Mouse (Mus musculus) limb, embryonic 14.5 days (tissue): Measurements from ENCODE around the gene Svop. TPM values are rescaled to one million over a fixed set of nuclear protein-coding genes. Genes with fewer than 3 reads are reported as not detected.

Experiments
- ATAC-seq: fragments of 200-750 bp; cut with Nextera tagmentation; 2 replicates; pipeline ENCODE4 v1.8.0; 2017; ENCODE audit warnings: low read depth, moderate number of reproducible peaks, moderate TSS enrichment; ENCODE audit not compliant: low FRiP score
- DNase-seq: peaks from one replicate; pipeline ENCODE4 v3.0.0-alpha.2; 2015; ENCODE audit warnings: low spot score
- H3K27ac ChIP-seq: fragments of 300-500 bp; sonication (generic); replicated peaks from 2 replicates; pipeline ENCODE4 v1.5.1; 2014; ENCODE audit warnings: low read depth, mild to moderate bottlenecking, low read length, moderate library complexity, mixed read lengths
- H3K27me3 ChIP-seq: fragments of 300-500 bp; sonication (generic); 2 replicates; pipeline ENCODE4 v1.6.1; 2014; ENCODE audit warnings: low read length, mixed read lengths; ENCODE audit not compliant: control insufficient read depth, insufficient read depth
- H3K36me3 ChIP-seq: fragments of 300-500 bp; sonication (generic); 2 replicates; pipeline ENCODE4 v1.6.1; 2014; ENCODE audit warnings: mild to moderate bottlenecking, low read length, moderate library complexity, mixed read lengths; ENCODE audit not compliant: control insufficient read depth, insufficient read depth
- H3K4me1 ChIP-seq: fragments of 300-500 bp; sonication (generic); 2 replicates; pipeline ENCODE4 v1.6.1; 2014; ENCODE audit warnings: antibody characterized with exemption, low read length, mixed read lengths; ENCODE audit not compliant: control insufficient read depth, insufficient read depth
- H3K4me2 ChIP-seq: fragments of 300-500 bp; sonication (generic); replicated peaks from 2 replicates; pipeline ENCODE4 v1.6.1; 2014; ENCODE audit warnings: low read depth, mild to moderate bottlenecking, low read length, moderate library complexity; ENCODE audit not compliant: severe bottlenecking
- H3K4me3 ChIP-seq: fragments of 300-500 bp; sonication (generic); replicated peaks from 2 replicates; pipeline ENCODE4 v1.5.1; 2014; ENCODE audit warnings: low read length
- H3K9ac ChIP-seq: fragments of 300-500 bp; sonication (generic); 2 replicates; pipeline ENCODE4 v1.6.1; 2014; ENCODE audit warnings: mild to moderate bottlenecking, low read depth, low read length, moderate library complexity; ENCODE audit not compliant: severe bottlenecking
- H3K9me3 ChIP-seq: fragments of 300-500 bp; sonication (generic); 2 replicates; pipeline ENCODE4 v1.6.1; 2016; ENCODE audit warnings: low read length; ENCODE audit not compliant: control insufficient read depth
- POLR2A ChIP-seq: fragments of 200-500 bp; IDR thresholded peaks from 2 replicates; pipeline ENCODE4 v1.8.0; 2012; ENCODE audit warnings: inconsistent platforms, mild to moderate bottlenecking, moderate library complexity, borderline replicate concordance; ENCODE audit not compliant: insufficient read depth, insufficient read length; ENCODE audit errors: extremely low read depth
- whole genome bisulfite sequencing: fragments of 180-500 bp; shearing (Covaris S2); extraction: QIAGEN DNeasy Blood & Tissue Kit; methylation state at CpG from one replicate; pipeline ENCODE4 v1.1.7; 2014; 5-methylcytosine and 5-hydroxymethylcytosine counted together
- polyA plus RNA-seq, 2 experiments: library from polyadenylated mRNA; depleted of rRNA in 1 of 2; stranded (reverse) in 1 of 2; unstranded in 1 of 2; fragments of >200 nt; fragmentation: Nextera tagmentation in 1 of 2; extraction: Ambion mirVana in 1 of 2; gene quantifications; 2 replicates each; pipeline versions ENCODE4 v1.2.1 to v1.2.3; 2012 to 2014

Gene Svop
- polyA plus RNA-seq, 2 experiments, result 0.21 TPM; not detected in 1

DNA sequence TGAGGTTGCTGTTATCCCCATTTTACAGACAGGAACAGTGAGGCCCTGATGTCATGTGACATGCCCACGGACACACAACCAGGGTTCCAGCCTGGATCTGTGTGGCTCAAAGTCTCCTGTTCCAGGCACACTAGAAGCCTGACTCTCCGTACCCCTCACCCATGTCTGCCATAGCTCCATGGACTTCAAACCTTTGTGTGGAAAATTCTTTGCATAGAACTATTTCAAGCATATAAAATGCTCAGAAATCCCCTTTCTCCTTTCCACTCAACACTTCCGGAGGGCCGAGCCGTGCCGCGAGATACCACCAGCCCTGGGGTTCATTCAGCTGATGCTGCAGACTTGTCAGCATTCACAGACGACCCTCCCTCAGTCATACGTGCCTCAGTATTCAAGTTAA lies 23.8 kb downstream of the Svop start:
- no peak for ATAC-seq
- no peak for DNase-seq
- Histone ChIP-seq H3K27ac (no peak overlapping the region), H3K4me1 (no peaks in the 10 kb centered on the region), H3K36me3 (no peaks in the 10 kb centered on the region), H3K4me3 (no peak overlapping the region), H3K9me3 (no peaks in the 10 kb centered on the region), H3K27me3 (no peaks in the 10 kb centered on the region), H3K4me2 (no peak overlapping the region), H3K9ac (no peak overlapping the region)
- 82% methylated on average over 9 of the region's 9 CpGs for WGBS
- no peak for TF ChIP-seq POLR2A

DNA sequence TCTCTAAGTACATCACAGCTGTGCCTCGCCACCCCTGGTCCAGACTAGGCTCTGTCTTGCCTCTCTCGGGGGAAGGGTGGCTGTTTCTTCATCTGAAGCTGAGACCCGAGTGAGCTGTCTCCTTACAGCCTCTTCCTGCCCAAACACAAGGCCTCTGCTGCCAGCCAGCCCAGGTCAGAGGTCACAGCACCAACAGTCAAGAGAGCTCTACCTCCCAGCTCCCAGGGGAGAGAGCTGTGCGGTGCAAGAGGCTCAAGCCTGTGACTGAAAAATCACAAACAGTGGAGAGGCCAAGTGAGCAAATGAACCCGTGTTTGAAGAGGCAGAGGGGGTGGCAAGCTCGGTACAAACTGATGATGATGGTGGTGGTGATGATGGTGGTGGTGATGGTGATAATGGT lies 24.8 kb downstream of the Svop start:
- DNase-seq (no peak), ATAC-seq (no peak)
- WGBS, result 48% methylated on average over 6 of the region's 6 CpGs
- no peak overlapping the region for H3K27ac ChIP-seq
- H3K4me2 ChIP-seq, result no peak overlapping the region
- H3K4me1 ChIP-seq, result no peaks in the 10 kb centered on the region
- H3K9me3 ChIP-seq, result no peaks in the 10 kb centered on the region
- no peaks in the 10 kb centered on the region for H3K36me3 ChIP-seq
- H3K27me3 ChIP-seq, result no peaks in the 10 kb centered on the region
- no peak overlapping the region for H3K9ac ChIP-seq
- H3K4me3 ChIP-seq, result no peak overlapping the region
- no peak for TF ChIP-seq POLR2A

GRCm38 (mm10) chr5:114065161-114065560 lies 26.2 kb downstream of the Svop start, which contains the start of gene Usp30:
TSS of gene Usp30 (plus strand) at chr5:114065461.
- H3K9me3 ChIP-seq, result no peaks in the 10 kb centered on the region
- no peaks in the 10 kb centered on the region for H3K27me3 ChIP-seq
- no peaks in the 10 kb centered on the region for H3K4me1 ChIP-seq
- no peak within 1 kb of the TSS for H3K4me3 ChIP-seq
- WGBS, result 91% methylated on average over 6 of the region's 6 CpGs
- TF ChIP-seq POLR2A, result no peak
- no peak within 1 kb of the TSS for H3K4me2 ChIP-seq
- H3K36me3 ChIP-seq, result no peaks in the 10 kb centered on the region
- H3K9ac ChIP-seq, result no peak within 1 kb of the TSS
- H3K27ac ChIP-seq, result no peak within 1 kb of the TSS
- DNase-seq (no peak), ATAC-seq (no peak)

DNA sequence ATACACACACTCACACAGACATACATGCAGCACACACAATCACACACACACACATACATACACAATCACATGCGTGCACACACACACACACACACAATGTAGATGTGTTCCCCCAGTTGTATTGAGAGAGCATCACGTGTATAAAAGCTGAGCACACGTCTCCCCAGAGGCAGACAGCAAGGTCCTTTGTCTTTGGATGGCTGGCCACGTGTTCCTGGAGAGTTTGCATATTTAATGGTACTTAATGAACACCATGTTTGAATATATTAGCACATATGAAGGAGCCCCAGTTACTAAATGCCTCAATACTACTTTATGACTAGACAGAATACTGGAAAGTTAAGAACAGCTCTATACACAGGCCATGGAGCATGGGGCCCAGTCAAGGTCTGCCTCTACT lies 27.4 kb downstream of the Svop start:
- Histone ChIP-seq H3K27ac (no peak overlapping the region), H3K4me1 (no peaks in the 10 kb centered on the region), H3K4me2 (no peak overlapping the region), H3K9me3 (no peaks in the 10 kb centered on the region), H3K4me3 (no peak overlapping the region), H3K27me3 (no peaks in the 10 kb centered on the region), H3K9ac (no peak overlapping the region), H3K36me3 (no peaks in the 10 kb centered on the region)
- DNase-seq, result no peak
- ATAC-seq, result no peak
- TF ChIP-seq POLR2A, result no peak
- 70% methylated on average over 4 of the region's 4 CpGs for WGBS

DNA sequence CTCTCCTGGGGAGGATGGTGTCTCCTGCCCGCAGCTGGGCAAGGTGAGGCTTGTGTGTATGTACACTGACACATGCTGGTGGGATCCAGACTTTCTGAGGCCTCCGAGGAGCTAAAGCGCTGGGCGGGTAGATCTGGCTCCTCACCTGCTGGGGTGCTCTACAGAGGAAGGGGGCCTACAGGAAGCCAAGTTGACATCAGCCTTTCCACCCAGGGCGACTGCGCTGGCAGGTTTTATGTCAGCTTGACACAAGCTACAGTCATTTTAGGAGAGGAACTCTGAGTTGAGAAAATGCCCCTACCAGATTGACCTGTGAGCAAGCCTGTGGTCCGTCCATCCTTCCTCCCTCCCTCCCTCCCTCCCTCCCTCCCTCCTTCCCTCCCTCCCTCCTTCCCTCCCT lies 29.7 kb downstream of the Svop start:
- Histone ChIP-seq H3K9me3 (no peaks in the 10 kb centered on the region), H3K36me3 (no peaks in the 10 kb centered on the region), H3K4me1 (no peaks in the 10 kb centered on the region), H3K4me2 (no peak overlapping the region), H3K27ac (no peak overlapping the region), H3K9ac (no peak overlapping the region), H3K4me3 (no peak overlapping the region), H3K27me3 (no peaks in the 10 kb centered on the region)
- no peak for TF ChIP-seq POLR2A
- WGBS, result 29% methylated on average over 5 of the region's 7 CpGs
- no peak for DNase-seq
- no peak for ATAC-seq
